Mouse (Mus musculus) intestine, postnatal 0 days (tissue): ENCODE data around the gene Cacna1e. TPM values are rescaled to one million over a fixed set of nuclear protein-coding genes. Genes with fewer than 3 reads are reported as not detected.

Experiments
- ATAC-seq: fragments of 200-750 bp; cut with Nextera tagmentation; 2 replicates; pipeline ENCODE4 v1.8.0; 2017; ENCODE audit warnings: mild to moderate bottlenecking, moderate TSS enrichment, moderate library complexity
- H3K27ac ChIP-seq: fragments of 300-500 bp; sonication (generic); 2 replicates; pipeline ENCODE4 v1.5.1; 2014; ENCODE audit warnings: mild to moderate bottlenecking, low read depth, low read length, moderate library complexity
- H3K27me3 ChIP-seq: fragments of 300-500 bp; sonication (generic); replicated peaks from 2 replicates; pipeline ENCODE4 v1.6.1; 2014; ENCODE audit warnings: low read length, mixed read lengths; ENCODE audit not compliant: control insufficient read depth, insufficient read depth
- H3K36me3 ChIP-seq: fragments of 300-500 bp; sonication (generic); 2 replicates; pipeline ENCODE4 v1.6.1; 2014; ENCODE audit warnings: mild to moderate bottlenecking, moderate library complexity; ENCODE audit not compliant: control insufficient read depth, insufficient read depth
- H3K4me1 ChIP-seq: fragments of 300-500 bp; sonication (generic); replicated peaks from 2 replicates; pipeline ENCODE4 v1.6.1; 2014; ENCODE audit warnings: antibody characterized with exemption, low read length, mixed read lengths; ENCODE audit not compliant: control insufficient read depth, insufficient read depth
- H3K4me2 ChIP-seq: fragments of 300-500 bp; sonication (generic); replicated peaks from 2 replicates; pipeline ENCODE4 v1.6.1; 2014; ENCODE audit warnings: low read depth, mild to moderate bottlenecking, moderate library complexity
- H3K4me3 ChIP-seq: fragments of 300-500 bp; sonication (generic); 2 replicates; pipeline ENCODE4 v1.5.1; 2014; ENCODE audit warnings: low read depth, low read length
- H3K9ac ChIP-seq: fragments of 300-500 bp; sonication (generic); 2 replicates; pipeline ENCODE4 v1.6.1; 2014; ENCODE audit warnings: mild to moderate bottlenecking, low read depth, low read length
- H3K9me3 ChIP-seq: fragments of 300-500 bp; sonication (generic); 2 replicates; pipeline ENCODE4 v1.6.1; 2016; ENCODE audit warnings: mixed run types; ENCODE audit not compliant: control insufficient read depth
- CTCF ChIP-seq: sonication (generic); IDR thresholded peaks from 2 replicates; pipeline ENCODE4 v1.5.1; 2016; ENCODE audit warnings: low read depth, mild to moderate bottlenecking, control low read depth, antibody characterized with exemption, moderate library complexity
- WGBS: fragments of 180-500 bp; shearing (Covaris S2); extraction: QIAGEN DNeasy Blood & Tissue Kit; methylation state at CpG from one replicate; pipeline ENCODE4 v1.1.7; 2014; 5-methylcytosine and 5-hydroxymethylcytosine counted together
- polyA plus RNA-seq: library from polyadenylated mRNA; unstranded; fragments of >200 nt; fragmentation: Nextera tagmentation; extraction: Ambion mirVana; gene quantifications from 2 replicates; pipeline ENCODE4 v1.2.1, GENCODE M21; 2015

The Cacna1e gene
- polyA plus RNA-seq, 1 experiment from 2014 or later = 0.74 TPM

GRCm38 (mm10) chr1:154653951-154654350 lies 230.3 kb downstream of the Cacna1e start:
- no peak for TF ChIP-seq CTCF
- H3K4me3 ChIP-seq = no peak overlapping the region
- 66% methylated on average over 2 of the region's 2 CpGs for WGBS
- no peak overlapping the region for H3K4me2 ChIP-seq
- H3K27ac ChIP-seq = no peak overlapping the region
- H3K36me3 ChIP-seq = no peaks in the 10 kb centered on the region
- no peaks in the 10 kb centered on the region for H3K9me3 ChIP-seq
- no peak for ATAC-seq
- H3K4me1 ChIP-seq = no peaks in the 10 kb centered on the region
- H3K27me3 ChIP-seq = no peaks in the 10 kb centered on the region
- H3K9ac ChIP-seq = no peak overlapping the region

GRCm38 (mm10) chr1:154646156-154646950 lies 237.9 kb downstream of the Cacna1e start:
- Histone ChIP-seq H3K9ac (no peak overlapping the region), H3K9me3 (no peaks in the 10 kb centered on the region), H3K27ac (no peak overlapping the region), H3K4me2 (no peak overlapping the region), H3K4me3 (no peak overlapping the region), H3K27me3 (no peaks in the 10 kb centered on the region), H3K4me1 (no peaks in the 10 kb centered on the region), H3K36me3 (no peaks in the 10 kb centered on the region)
- 88% methylated on average over 6 of the region's 6 CpGs for WGBS
- ATAC-seq = no peak
- no peak for TF ChIP-seq CTCF

- Histone ChIP-seq H3K27me3 (no peaks in the 10 kb centered on the region), H3K9me3 (no peaks in the 10 kb centered on the region), H3K27ac (no peak overlapping the region), H3K9ac (no peak overlapping the region), H3K4me1 (no peaks in the 10 kb centered on the region), H3K4me2 (no peak overlapping the region), H3K4me3 (no peak overlapping the region), H3K36me3 (no peaks in the 10 kb centered on the region)
- WGBS = 76% methylated on average over 4 of the region's 4 CpGs
- ATAC-seq = no peak
- no peak for TF ChIP-seq CTCF
Measured at GRCm38 (mm10) chr1:154637821-154638220, 246.5 kb downstream of the Cacna1e start.

- Histone ChIP-seq H3K4me3 (no peak overlapping the region), H3K27me3 (no peaks in the 10 kb centered on the region), H3K36me3 (no peaks in the 10 kb centered on the region), H3K4me1 (no peaks in the 10 kb centered on the region), H3K9ac (no peak overlapping the region), H3K9me3 (no peaks in the 10 kb centered on the region), H3K4me2 (no peak overlapping the region), H3K27ac (no peak overlapping the region)
- TF ChIP-seq CTCF = no peak
- 89% methylated on average over 9 of the region's 9 CpGs for WGBS
- ATAC-seq = no peak
Measured at GRCm38 (mm10) chr1:154635766-154636165, 248.5 kb downstream of the Cacna1e start.

- no peak for TF ChIP-seq CTCF
- Histone ChIP-seq H3K27me3 (no peaks in the 10 kb centered on the region), H3K9me3 (no peaks in the 10 kb centered on the region), H3K4me1 (no peaks in the 10 kb centered on the region), H3K4me3 (no peak overlapping the region), H3K4me2 (no peak overlapping the region), H3K9ac (no peak overlapping the region), H3K36me3 (no peaks in the 10 kb centered on the region), H3K27ac (no peak overlapping the region)
- no peak for ATAC-seq
- 91% methylated on average over 2 of the region's 2 CpGs for WGBS
Measured at GRCm38 (mm10) chr1:154632886-154633285, 251.4 kb downstream of the Cacna1e start.

GRCm38 (mm10) chr1:154622666-154623653 lies 261.3 kb downstream of the Cacna1e start:
- no peaks in the 10 kb centered on the region for H3K9me3 ChIP-seq
- H3K4me2 ChIP-seq = no peak overlapping the region
- no peak overlapping the region for H3K27ac ChIP-seq
- no peaks in the 10 kb centered on the region for H3K27me3 ChIP-seq
- H3K4me3 ChIP-seq = no peak overlapping the region
- H3K36me3 ChIP-seq = no peaks in the 10 kb centered on the region
- no peak for TF ChIP-seq CTCF
- 84% methylated on average over 16 of the region's 16 CpGs for WGBS
- no peak for ATAC-seq
- no peak overlapping the region for H3K9ac ChIP-seq
- H3K4me1 ChIP-seq = no peaks in the 10 kb centered on the region
